In genomic region chr11:69837952-69838713, GRCm38 (mm10) we compare ENCODE assay signal across 8 mouse cellular contexts. TPM values are rescaled to one million over a fixed set of nuclear protein-coding genes. Genes with fewer than 3 reads are reported as not detected.
A peak's percentile ranks its signal among the peaks of the same experiment; 100 is the strongest.
DNase-seq lines count a peak whose midpoint lies in the region; ATAC-seq and TF ChIP-seq lines count a peak whose summit lies in the region.

Gene Tmem256, plus strand, starts transcription at chr11:69838514.

- H3K4me2 ChIP-seq in heart, embryonic 15.5 days = peak within 1 kb of the TSS; percentile 95
- peak within 1 kb of the TSS; percentile 94 for H3K4me2 ChIP-seq in liver, embryonic 14.5 days (ENCODE audit: low read depth)
- peak within 1 kb of the TSS; percentile 95 for H3K4me2 ChIP-seq in neural tube, embryonic 11.5 days (ENCODE audit: low read depth)
- peak within 1 kb of the TSS; percentile 77 for H3K4me2 ChIP-seq in stomach, postnatal 0 days (replicated peaks; ENCODE audit: low read depth)

- no peak; the same call in 1 of the 2 replicates for TF ChIP-seq CTCF in liver, embryonic 14.5 days (IDR thresholded peaks at IDR 0.05; ENCODE audit: low read depth)
- TF ChIP-seq CTCF in stomach, postnatal 0 days (IDR thresholded peaks at IDR 0.05; ENCODE audit: low read depth) = no peak; the same call in 1 of the 2 replicates

- no peaks in the 10 kb centered on the region for H3K9me3 ChIP-seq in forebrain, embryonic 10.5 days
- no peaks in the 10 kb centered on the region for H3K9me3 ChIP-seq in heart, embryonic 15.5 days (replicated peaks)
- H3K9me3 ChIP-seq in liver, embryonic 14.5 days (ENCODE audit: control insufficient read depth, low read length) = no peaks in the 10 kb centered on the region
- H3K9me3 ChIP-seq in neural tube, embryonic 11.5 days (ENCODE audit: control insufficient read depth, low read length) = no peaks in the 10 kb centered on the region
- H3K9me3 ChIP-seq in stomach, postnatal 0 days (ENCODE audit: control insufficient read depth, low read length) = no peaks in the 10 kb centered on the region

- H3K36me3 ChIP-seq in forebrain, embryonic 10.5 days (replicated peaks) = peaks cover 10% of the 10 kb centered on the region
- no peaks in the 10 kb centered on the region for H3K36me3 ChIP-seq in heart, embryonic 15.5 days
- no peaks in the 10 kb centered on the region for H3K36me3 ChIP-seq in liver, embryonic 14.5 days (replicated peaks; ENCODE audit: control insufficient read depth, insufficient read depth, low read depth)
- H3K36me3 ChIP-seq in neural tube, embryonic 11.5 days (ENCODE audit: control insufficient read depth, insufficient read depth, low read length) = peaks cover 2% of the 10 kb centered on the region; the same call in 1 of the 2 replicates
- 0 out of 2 replicates have a peak, but pooled peaks cover 2% of the 10 kb centered on the region for H3K36me3 ChIP-seq in stomach, postnatal 0 days (ENCODE audit: control insufficient read depth, insufficient read depth, low read length)

- peak; percentile 55; the same call in 1 of the 2 replicates for TF ChIP-seq EP300 in liver, embryonic 14.5 days (IDR thresholded peaks at IDR 0.05; ENCODE audit: low read depth)
- peak; percentile 81 for TF ChIP-seq EP300 in stomach, postnatal 0 days (optimal IDR thresholded peaks at IDR 0.05)

- H3K4me3 ChIP-seq in forebrain, embryonic 10.5 days = peak within 1 kb of the TSS; percentile 75
- H3K4me3 ChIP-seq in heart, embryonic 15.5 days = peak within 1 kb of the TSS; percentile 72
- peak within 1 kb of the TSS; percentile 67 to 88 for H3K4me3 ChIP-seq in liver, embryonic 14.5 days (ENCODE audit: insufficient read depth in 1 of 2, low read depth in 2 of 2, low read length in 2 of 2)
- H3K4me3 ChIP-seq in neural tube, embryonic 11.5 days (ENCODE audit: low read depth, low read length) = peak within 1 kb of the TSS; percentile 72
- peak within 1 kb of the TSS; percentile 67 for H3K4me3 ChIP-seq in stomach, postnatal 0 days (ENCODE audit: low read depth, low read length)

- ATAC-seq in heart, embryonic 15.5 days (replicated peaks; ENCODE audit: insufficient number of reproducible peaks, insufficient read depth, low FRiP score, low read depth) = peak; percentile 91
- ATAC-seq in liver, embryonic 14.5 days (ENCODE audit: insufficient read depth) = peak; percentile 90
- ATAC-seq in neural tube, embryonic 11.5 days (ENCODE audit: insufficient read depth, low FRiP score, low TSS enrichment) = peak; percentile 87
- ATAC-seq in stomach, postnatal 0 days (ENCODE audit: low FRiP score, low TSS enrichment) = peak; percentile 93

- peak within 1 kb of the TSS; percentile 73 for H3K9ac ChIP-seq in heart, embryonic 15.5 days
- peak within 1 kb of the TSS; percentile 81 for H3K9ac ChIP-seq in liver, embryonic 14.5 days (replicated peaks)
- peak within 1 kb of the TSS; percentile 79 for H3K9ac ChIP-seq in neural tube, embryonic 11.5 days (ENCODE audit: low read length)
- H3K9ac ChIP-seq in stomach, postnatal 0 days (ENCODE audit: low read length) = peak within 1 kb of the TSS; percentile 82

- H3K27ac ChIP-seq in forebrain, embryonic 10.5 days = peak within 1 kb of the TSS; percentile 87
- H3K27ac ChIP-seq in heart, embryonic 15.5 days = peak within 1 kb of the TSS; percentile 85
- peak within 1 kb of the TSS; percentile 76 for H3K27ac ChIP-seq in liver, embryonic 14.5 days
- peak within 1 kb of the TSS; percentile 80 for H3K27ac ChIP-seq in neural tube, embryonic 11.5 days (ENCODE audit: low read depth, low read length)
- H3K27ac ChIP-seq in stomach, postnatal 0 days (replicated peaks) = peak within 1 kb of the TSS; percentile 87

- H3K4me1 ChIP-seq in forebrain, embryonic 10.5 days = peaks cover 62% of the 10 kb centered on the region
- peaks cover 48% of the 10 kb centered on the region for H3K4me1 ChIP-seq in heart, embryonic 15.5 days (replicated peaks)
- H3K4me1 ChIP-seq in liver, embryonic 14.5 days (replicated peaks; ENCODE audit: control insufficient read depth in 2 of 2, insufficient read depth in 2 of 2, low read length in 1 of 2) = peaks cover 19 to 23% of the 10 kb centered on the region in 2 experiments
- peaks cover 26% of the 10 kb centered on the region for H3K4me1 ChIP-seq in neural tube, embryonic 11.5 days (ENCODE audit: control insufficient read depth, insufficient read depth, low read length)
- H3K4me1 ChIP-seq in stomach, postnatal 0 days (replicated peaks; ENCODE audit: control insufficient read depth, insufficient read depth) = peaks cover 5% of the 10 kb centered on the region

- H3K27me3 ChIP-seq in forebrain, embryonic 10.5 days (ENCODE audit: poor library complexity, severe bottlenecking) = peaks cover 39% of the 10 kb centered on the region
- H3K27me3 ChIP-seq in heart, embryonic 15.5 days = peaks cover 35% of the 10 kb centered on the region
- H3K27me3 ChIP-seq in liver, embryonic 14.5 days (ENCODE audit: control insufficient read depth, insufficient read depth, low read length) = peaks cover 42% of the 10 kb centered on the region
- H3K27me3 ChIP-seq in neural tube, embryonic 11.5 days (ENCODE audit: control insufficient read depth, insufficient read depth, low read length) = peaks cover 5% of the 10 kb centered on the region; the same call in 1 of the 2 replicates
- no peaks in the 10 kb centered on the region for H3K27me3 ChIP-seq in stomach, postnatal 0 days (ENCODE audit: control insufficient read depth, insufficient read depth, low read length)

- WGBS in forebrain, embryonic 10.5 days = under 1% methylated on average over 34 of the region's 34 CpGs
- under 1% methylated on average over 34 of the region's 34 CpGs for WGBS in heart, embryonic 15.5 days
- under 1% methylated on average over 34 of the region's 34 CpGs for WGBS in liver, embryonic 14.5 days (ENCODE audit: insufficient replicate concordance)
- WGBS in neural tube, embryonic 11.5 days = under 1% methylated on average over 34 of the region's 34 CpGs
- 0% methylated on average over 34 of the region's 34 CpGs for WGBS in stomach, postnatal 0 days

- peak; percentile 76 to 85 for DNase-seq in CD8-positive naive resting alpha-beta T cell, adult 2 months (ENCODE audit: low read depth in 2 of 2, low spot score in 2 of 2)
- DNase-seq in c-Kit-positive CD71-negative TER-119-negative erythroid progenitor cells, embryonic 14.5 days (ENCODE audit: low read depth) = peak; percentile 98
- DNase-seq in forebrain, embryonic 10.5 days (ENCODE audit: extremely low spot score, low spot score) = peak; percentile 96
- peak; percentile 98 for DNase-seq in kidney, postnatal 25 days
- DNase-seq in liver, embryonic 14.5 days (ENCODE audit: low read depth in 3 of 3, low spot score in 3 of 3) = peak; percentile 96 to 97 (median 97)
- DNase-seq in neural tube, embryonic 11.5 days (ENCODE audit: low spot score) = peak; percentile 97
- peak; percentile 97 for DNase-seq in stomach, postnatal 0 days (ENCODE audit: low spot score)

RNA-seq across cellular contexts. Expression of gene Tmem256, which starts in this region (rescaled TPM):
- polyA plus RNA-seq in forebrain, embryonic 10.5 days (2016; fragmentation: Nextera tagmentation; extraction: Ambion mirVana) = 259 and 290 TPM in 2 replicates
- polyA plus RNA-seq in heart, embryonic 15.5 days (2015; fragmentation: Nextera tagmentation; extraction: Ambion mirVana) = 291 and 359 TPM in 2 replicates
- polyA plus RNA-seq in liver, embryonic 14.5 days (2012; rRNA removed) = 143 and 197 TPM in 2 replicates
- polyA plus RNA-seq in liver, embryonic 14.5 days (2014; fragmentation: Nextera tagmentation; extraction: Ambion mirVana) = 384 and 393 TPM in 2 replicates
- 289 and 296 TPM in 2 replicates for polyA plus RNA-seq in neural tube, embryonic 11.5 days (2014; fragmentation: Nextera tagmentation; extraction: Ambion mirVana)
- 329 and 366 TPM in 2 replicates for polyA plus RNA-seq in stomach, postnatal 0 days (2015; fragmentation: Nextera tagmentation; extraction: Ambion mirVana)

Comparison
In these comparisons a context has a peak if more than half of its experiments do, and no peak if none do; other contexts are left out.
1. Peak in every context shown above with its lines: DNase-seq, ATAC-seq, H3K4me3 ChIP-seq and H3K27ac ChIP-seq.